Mouse (Mus musculus) brain, embryonic 18.5 days (tissue): ENCODE data around the gene Gm37240.
"Not testable (repeated sequence)": the region's sequence is repeated elsewhere in the genome, so short reads cannot be mapped to it uniquely, and the experiment has no call there.

ENCODE experiments used
- DNase-seq: peaks from one replicate; pipeline ENCODE4 v3.0.0-alpha.2; 2012; ENCODE audit warnings: low read depth, low spot score

Gm37240 gene

DNA sequence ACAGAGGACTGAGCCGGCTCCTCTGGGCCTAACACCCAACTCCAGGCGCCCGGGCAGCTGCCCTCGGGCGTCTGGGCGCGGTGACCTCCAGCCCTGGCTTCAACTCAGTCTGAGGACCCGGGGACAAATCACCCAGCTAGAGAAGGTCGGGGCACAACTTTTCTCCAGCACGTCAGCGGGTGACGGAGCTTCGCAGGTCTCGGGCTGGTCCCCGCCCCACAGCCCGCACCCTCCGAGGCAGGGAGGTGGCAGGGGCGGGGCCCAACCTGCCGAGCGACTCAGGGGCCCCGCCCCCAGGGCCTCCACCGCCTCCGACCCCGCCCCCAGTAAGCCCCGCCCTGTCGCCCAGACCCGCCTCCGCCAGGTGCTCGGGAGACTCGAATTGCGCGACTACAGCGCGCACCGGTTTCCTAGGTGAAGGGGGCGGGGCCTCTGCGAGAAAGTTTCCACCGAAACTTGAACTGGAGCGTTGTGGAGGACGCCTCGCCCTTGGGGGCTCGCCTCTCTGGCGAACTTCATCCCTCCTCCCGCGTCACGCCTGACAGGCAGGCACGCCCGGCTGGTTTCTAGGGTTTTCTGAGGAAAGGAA lies at the start of gene Gm37240, which contains the start of gene Glt28d2:
Gene Gm37240, minus strand, starts transcription at position 280 of the 589 bp plus-strand sequence.
Gene Glt28d2, minus strand, starts transcription at position 278 of the 589 bp plus-strand sequence.
- peak; percentile 12 for DNase-seq

- no peak for DNase-seq
These were observed 46.3 kb upstream of the Gm37240 start for GRCm38 (mm10) chr3:85933586-85933985.

GRCm38 (mm10) chr3:85931859-85932258 lies 44.5 kb upstream of the Gm37240 start:
- DNase-seq = no peak

DNA sequence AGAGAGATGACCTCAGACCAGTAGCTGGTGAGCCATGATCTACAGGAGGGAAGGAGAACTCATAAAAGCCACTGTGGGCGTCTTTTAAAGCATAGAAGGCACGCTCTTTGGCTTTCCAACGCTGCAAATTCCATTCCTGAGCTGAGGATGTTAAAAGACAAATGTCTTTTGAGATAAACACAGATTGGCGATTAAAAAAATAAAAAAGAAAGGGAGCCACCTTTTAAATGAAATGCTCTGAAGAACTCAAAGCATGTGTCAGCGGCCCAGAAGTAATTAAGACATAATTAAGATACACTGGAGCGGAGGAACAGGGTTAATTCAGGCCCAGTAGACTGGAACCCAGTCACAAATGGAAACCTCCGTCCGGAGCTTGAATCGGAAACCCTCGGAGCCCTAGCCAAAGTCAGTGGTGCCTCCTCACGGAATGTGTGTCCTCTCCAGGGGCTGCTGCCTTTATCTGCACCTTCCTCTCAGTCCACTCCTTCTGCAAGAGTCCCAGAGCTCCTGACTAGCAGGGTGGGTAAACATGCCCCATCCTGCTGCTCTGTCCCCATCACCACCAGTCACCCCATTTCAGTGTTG lies 43.4 kb upstream of the Gm37240 start:
- no peak for DNase-seq

- no peak for DNase-seq
These were observed 42.4 kb upstream of the Gm37240 start for GRCm38 (mm10) chr3:85929711-85930110.

GRCm38 (mm10) chr3:85928140-85928611 lies 40.9 kb upstream of the Gm37240 start:
- peak; percentile 28 for DNase-seq

DNA sequence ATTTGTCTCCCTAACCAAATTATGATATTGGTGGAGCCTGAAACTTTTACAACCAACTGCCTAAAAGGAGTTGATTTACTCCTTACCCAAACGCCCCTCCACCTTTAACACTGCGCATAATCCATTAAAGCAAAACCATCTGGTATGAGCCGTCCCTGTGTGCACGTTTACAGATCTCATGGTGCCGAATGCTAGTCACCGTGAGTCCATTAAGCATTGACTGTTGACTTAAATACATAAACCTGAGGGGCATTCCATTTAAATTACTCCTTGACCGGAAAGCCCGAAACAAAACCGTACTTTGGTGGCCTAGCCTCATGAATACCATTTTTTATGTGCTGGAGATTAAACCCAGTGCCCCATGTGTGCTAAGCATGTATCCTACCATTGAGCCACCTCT lies 40.0 kb upstream of the Gm37240 start:
- no peak for DNase-seq

- peak; percentile 45 for DNase-seq
These were observed 36.9 kb upstream of the Gm37240 start for GRCm38 (mm10) chr3:85923954-85924945.

DNA sequence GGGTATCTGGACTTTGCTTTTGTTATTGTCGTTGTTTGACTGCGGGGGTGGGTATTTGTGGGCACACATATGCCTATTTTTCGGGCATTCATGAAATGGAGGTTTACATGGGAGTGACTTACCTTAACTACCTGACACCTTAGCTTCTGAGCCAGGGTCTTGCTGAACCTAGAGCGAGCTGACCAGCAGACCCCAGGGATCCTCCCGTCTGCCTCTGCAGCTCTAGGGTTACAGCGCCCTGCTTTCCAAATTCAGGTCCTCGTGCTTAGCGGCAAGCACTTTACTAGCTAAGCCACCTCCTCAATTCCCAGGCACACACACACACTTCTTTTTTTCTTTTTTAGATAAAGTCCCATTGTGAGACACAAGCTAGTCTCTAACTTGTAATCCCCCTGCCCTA lies 36.0 kb upstream of the Gm37240 start:
- no peak for DNase-seq

DNA sequence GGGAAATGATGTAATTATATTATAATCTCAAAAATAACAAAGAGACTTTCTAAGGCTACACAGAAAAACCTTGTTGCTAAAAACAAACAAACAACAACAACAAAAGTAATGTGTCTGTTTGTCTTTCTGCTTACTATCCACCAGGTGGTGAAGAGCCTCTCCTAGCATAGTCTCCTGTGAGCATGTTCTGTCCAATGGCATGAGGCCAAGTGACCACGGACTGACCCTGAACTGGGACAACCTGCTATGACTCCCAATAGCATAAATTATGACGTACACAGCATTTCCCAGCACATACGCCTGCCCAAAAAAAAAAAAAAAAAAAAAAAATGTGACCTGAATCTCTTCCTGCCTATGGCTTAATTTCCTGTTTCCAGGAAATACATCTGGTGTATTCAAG lies 35.0 kb upstream of the Gm37240 start:
- DNase-seq = no peak

- not testable (repeated sequence) for DNase-seq
These were observed 33.4 kb upstream of the Gm37240 start for GRCm38 (mm10) chr3:85920671-85921070.

GRCm38 (mm10) chr3:85917600-85917999 lies 30.3 kb upstream of the Gm37240 start:
- DNase-seq = no peak

GRCm38 (mm10) chr3:85914806-85915205 lies 27.5 kb upstream of the Gm37240 start:
- DNase-seq = no peak

- no peak for DNase-seq
These were observed 19.8 kb upstream of the Gm37240 start for GRCm38 (mm10) chr3:85907136-85907535.

- DNase-seq = no peak
These were observed 17.1 kb upstream of the Gm37240 start for GRCm38 (mm10) chr3:85904371-85904770.

GRCm38 (mm10) chr3:85895020-85895419 lies 7.7 kb upstream of the Gm37240 start:
- no peak for DNase-seq

DNA sequence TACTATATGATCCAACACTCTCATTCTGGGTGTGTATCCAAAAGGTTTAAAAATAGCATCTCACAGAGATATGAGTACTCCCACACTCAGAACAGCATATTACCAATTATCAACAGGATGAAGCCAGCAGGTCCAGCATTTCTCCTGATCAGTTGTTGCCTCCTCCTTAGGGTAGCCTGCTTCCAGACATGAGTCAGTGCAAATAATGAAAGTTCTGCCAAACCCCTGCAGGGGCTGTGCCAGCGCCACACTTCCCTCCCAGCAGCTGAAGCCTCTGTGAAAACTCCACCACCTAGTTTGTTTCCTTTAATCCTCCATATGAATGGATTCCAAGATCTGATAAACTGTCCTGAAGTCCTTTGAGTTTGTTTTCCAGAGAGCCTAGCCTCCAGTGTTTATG lies 4.3 kb upstream of the Gm37240 start:
- DNase-seq = no peak

DNA sequence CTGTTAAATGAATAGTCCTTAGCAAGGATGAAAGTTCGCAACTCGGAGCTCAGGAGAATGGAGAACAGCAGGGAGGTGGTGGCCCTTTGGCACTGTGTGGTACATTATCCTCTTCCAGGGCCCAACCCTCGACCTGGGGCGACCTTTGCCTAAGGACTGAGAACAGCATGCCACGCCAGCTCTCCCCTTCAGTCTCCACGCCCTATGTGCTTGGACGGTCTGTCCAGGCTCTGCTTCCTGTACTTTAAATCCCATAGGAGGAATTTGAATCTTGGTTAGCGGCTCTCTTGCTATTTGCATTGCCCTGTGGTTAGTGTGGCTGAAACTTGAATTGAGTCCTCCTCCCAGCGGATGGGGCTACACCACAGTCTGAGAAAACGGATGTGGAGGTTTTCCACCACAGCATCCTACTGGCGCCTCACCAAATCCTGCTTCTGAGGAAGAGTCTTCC lies 928 bp upstream of the Gm37240 start:
- DNase-seq = no peak

DNA sequence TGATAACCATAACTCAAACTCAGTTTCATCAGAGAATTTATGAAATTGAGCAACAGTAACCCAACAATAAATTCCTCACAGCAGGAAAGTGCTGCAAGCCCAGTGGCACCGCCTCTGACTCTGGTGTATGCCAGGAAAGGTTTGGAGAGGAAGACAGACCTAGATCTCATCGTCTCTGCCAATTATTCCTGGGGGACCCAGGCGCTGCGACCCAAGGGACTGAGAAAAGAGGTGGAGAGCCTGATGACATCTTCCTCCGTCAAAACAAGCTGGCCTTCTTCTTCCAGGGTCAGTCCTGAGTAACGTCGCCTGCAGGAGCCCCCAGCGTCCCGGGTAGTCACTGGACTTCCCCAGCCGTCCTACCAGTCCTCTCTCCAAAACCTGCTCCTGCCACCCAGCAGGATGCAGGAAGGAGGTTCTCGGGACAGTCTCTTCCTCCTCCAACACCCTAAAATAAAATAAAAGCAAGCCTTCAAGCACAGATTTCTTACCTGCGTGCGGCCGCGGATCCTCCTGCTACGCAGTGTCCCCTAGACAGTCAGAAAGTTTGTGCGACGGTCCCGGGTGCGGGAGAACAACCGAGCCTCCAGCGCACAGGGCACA lies 581 bp downstream of the Gm37240 start:
- DNase-seq = no peak

DNA sequence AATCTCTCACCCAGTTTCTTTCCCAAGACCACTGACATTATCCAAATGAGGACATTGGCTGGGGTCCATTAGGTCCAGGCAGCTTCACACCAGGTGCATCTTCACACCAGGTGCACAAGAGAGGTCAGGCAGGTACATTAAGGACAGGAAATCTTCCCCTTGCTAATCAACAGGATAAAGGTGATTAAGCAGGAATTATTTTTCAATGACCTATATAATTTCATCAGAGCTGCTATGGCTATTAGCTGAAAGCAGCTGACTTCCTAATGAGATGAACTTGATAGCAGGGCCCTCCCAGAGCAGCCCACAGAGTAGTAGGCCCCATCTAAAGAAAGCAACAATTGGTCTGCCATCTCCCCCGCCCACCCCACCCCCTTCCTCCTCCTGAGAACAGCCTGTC lies 1.4 kb downstream of the Gm37240 start:
- DNase-seq = no peak

DNA sequence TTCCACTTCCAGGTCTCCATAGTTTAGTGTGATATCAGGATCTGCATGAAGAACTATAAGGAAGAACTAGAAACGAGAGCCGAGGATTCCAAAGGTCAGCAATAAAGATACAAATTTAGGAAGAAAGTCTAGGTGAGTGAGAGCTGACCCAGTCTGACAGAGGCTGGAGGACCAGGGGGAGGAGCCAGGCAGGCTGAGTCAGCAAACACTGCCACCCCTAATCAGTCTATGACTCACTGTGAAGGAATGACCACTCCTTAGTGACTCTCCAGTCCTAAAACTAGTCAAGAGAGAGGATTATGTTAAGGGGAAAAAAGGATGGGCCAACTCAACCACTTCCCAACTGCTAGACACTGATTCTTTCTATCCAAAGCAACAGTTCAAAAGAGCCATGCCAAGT lies 6.6 kb downstream of the Gm37240 start:
- DNase-seq = no peak

DNA sequence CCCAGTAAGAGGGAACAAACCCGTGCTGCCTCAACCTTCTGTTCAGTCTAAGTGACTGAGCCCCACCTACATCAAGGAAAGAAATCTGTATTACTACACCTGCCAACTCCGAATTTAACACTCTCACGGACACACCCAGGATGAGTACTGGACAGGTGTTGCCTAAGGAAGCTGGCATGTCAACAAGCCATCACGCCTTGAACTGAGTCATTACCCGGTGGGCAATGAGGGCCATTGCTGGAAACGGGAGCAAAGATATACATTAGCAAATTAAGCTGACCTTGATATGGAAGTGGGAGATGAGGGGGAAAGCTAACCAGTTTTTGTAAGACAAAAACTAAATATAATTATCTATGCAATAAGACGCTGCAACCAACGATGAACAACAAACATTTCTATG lies 7.2 kb downstream of the Gm37240 start:
- no peak for DNase-seq
